Mouse (Mus musculus) neural tube, embryonic 15.5 days (tissue): ENCODE results near the gene Gm4553. TPM values are rescaled to one million over a fixed set of nuclear protein-coding genes. Genes with fewer than 3 reads are reported as not detected.
"Not testable (repeated sequence)": the region's sequence is repeated elsewhere in the genome, so short reads cannot be mapped to it uniquely, and the experiment has no call there.

Experiments used
- ATAC-seq: fragments of 200-750 bp; cut with Nextera tagmentation; 2 replicates; pipeline ENCODE4 v1.8.0; 2017; ENCODE audit warnings: mild to moderate bottlenecking, moderate TSS enrichment, moderate library complexity; ENCODE audit not compliant: low FRiP score
- H3K27ac ChIP-seq: fragments of 300-500 bp; sonication (generic); replicated peaks from 2 replicates; pipeline ENCODE4 v1.5.1; 2015; ENCODE audit warnings: mild to moderate bottlenecking, inconsistent platforms
- H3K27me3 ChIP-seq: fragments of 300-500 bp; sonication (generic); replicated peaks from 2 replicates; pipeline ENCODE4 v1.6.1; 2015; ENCODE audit warnings: inconsistent platforms
- H3K36me3 ChIP-seq: fragments of 300-500 bp; sonication (generic); 2 replicates; pipeline ENCODE4 v1.6.1; 2015; ENCODE audit warnings: inconsistent platforms
- H3K4me1 ChIP-seq: fragments of 300-500 bp; sonication (generic); 2 replicates; pipeline ENCODE4 v1.6.1; 2015; ENCODE audit warnings: inconsistent platforms
- H3K4me2 ChIP-seq: fragments of 300-500 bp; sonication (generic); 2 replicates; pipeline ENCODE4 v1.6.1; 2015; ENCODE audit warnings: inconsistent platforms, mild to moderate bottlenecking, moderate library complexity
- H3K4me3 ChIP-seq: fragments of 300-500 bp; sonication (generic); replicated peaks from 2 replicates; pipeline ENCODE4 v1.5.1; 2015; ENCODE audit warnings: mild to moderate bottlenecking, inconsistent platforms
- H3K9ac ChIP-seq: fragments of 300-500 bp; sonication (generic); replicated peaks from 2 replicates; pipeline ENCODE4 v1.6.1; 2015; ENCODE audit warnings: mild to moderate bottlenecking, inconsistent platforms
- H3K9me3 ChIP-seq: fragments of 300-500 bp; sonication (generic); replicated peaks from 2 replicates; pipeline ENCODE4 v1.6.1; 2016; ENCODE audit warnings: inconsistent platforms
- WGBS: fragments of 180-500 bp; shearing (Covaris S2); methylation state at CpG from one replicate; pipeline ENCODE4 v1.1.7; 2015; ENCODE audit warnings: mixed read lengths; 5-methylcytosine and 5-hydroxymethylcytosine counted together
- polyA plus RNA-seq: library from polyadenylated mRNA; unstranded; fragments of >200 nt; fragmentation: Nextera tagmentation; extraction: Ambion mirVana; gene quantifications from 2 replicates; pipeline ENCODE4 v1.2.1, GENCODE M21; 2015

The Gm4553 gene
- polyA plus RNA-seq, 1 experiment from 2014 or later = not detected

DNA sequence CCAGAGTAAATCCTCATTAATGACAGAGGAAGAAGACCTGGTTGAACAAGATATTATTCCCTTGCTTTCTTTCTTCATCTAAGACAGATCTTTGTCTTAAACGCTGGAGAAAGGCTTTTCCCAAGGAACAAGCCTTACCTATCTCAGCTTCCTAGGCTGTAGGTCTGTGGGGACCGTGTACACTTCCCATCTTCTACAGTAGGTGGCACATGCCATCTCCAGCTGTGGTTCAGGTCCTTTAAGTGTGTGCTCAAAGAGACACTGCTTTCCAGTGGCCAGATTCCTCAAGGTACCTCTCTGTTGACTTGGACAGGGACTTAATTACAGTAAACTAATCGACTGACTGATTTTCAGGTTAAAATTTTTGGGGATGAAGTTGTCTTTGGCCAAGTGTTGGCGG, 36.7 kb downstream of the Gm4553 start:
- Histone ChIP-seq H3K4me2 (no peak overlapping the region), H3K4me1 (no peaks in the 10 kb centered on the region), H3K36me3 (no peaks in the 10 kb centered on the region), H3K27ac (no peak overlapping the region), H3K9me3 (no peaks in the 10 kb centered on the region), H3K9ac (no peak overlapping the region), H3K27me3 (no peaks in the 10 kb centered on the region), H3K4me3 (no peak overlapping the region)
- ATAC-seq = no peak
- WGBS = 67% methylated on average over 4 of the region's 4 CpGs

GRCm38 (mm10) chr7:142120629-142121028, 44.9 kb downstream of the Gm4553 start, which contains the start of gene Gm45618:
Gene Gm45618, minus strand, starts transcription at chr7:142120729.
- not testable (repeated sequence) for H3K9ac ChIP-seq, H3K4me3 ChIP-seq, H3K9me3 ChIP-seq, ATAC-seq, H3K36me3 ChIP-seq, H3K27me3 ChIP-seq, H3K4me1 ChIP-seq, H3K4me2 ChIP-seq, H3K27ac ChIP-seq
- whole genome bisulfite sequencing = 87% methylated on average over 1 of the region's 1 CpGs

DNA sequence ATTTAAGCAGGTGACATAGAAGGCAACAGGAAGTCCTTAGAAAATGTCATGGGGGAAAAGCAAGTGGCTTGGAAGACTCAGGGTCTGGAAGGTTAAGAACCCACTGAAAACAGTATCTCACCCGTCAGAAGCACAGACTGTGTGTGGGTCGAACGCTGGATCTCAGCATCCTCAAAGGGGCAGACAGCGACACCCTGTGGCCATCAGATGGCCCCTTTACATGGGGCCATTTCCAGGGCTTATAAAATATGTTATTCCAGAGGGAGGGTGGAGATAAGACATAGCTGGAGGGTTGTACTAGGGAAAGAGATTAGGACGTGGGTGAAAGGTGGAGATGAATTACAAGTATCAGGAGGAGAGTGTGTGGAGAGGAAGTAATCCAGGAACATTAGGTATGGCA, 45.9 kb downstream of the Gm4553 start:
- no peak for ATAC-seq
- WGBS = 25% methylated on average over 5 of the region's 5 CpGs
- Histone ChIP-seq H3K27ac (no peak overlapping the region), H3K4me2 (no peak overlapping the region), H3K9ac (no peak overlapping the region), H3K4me1 (no peaks in the 10 kb centered on the region), H3K4me3 (no peak overlapping the region), H3K9me3 (no peaks in the 10 kb centered on the region), H3K27me3 (no peaks in the 10 kb centered on the region), H3K36me3 (no peaks in the 10 kb centered on the region)

Other genes starting within 250 kb of the Gm4553 start
- 67.5 and 70.0 TPM in 2 replicates for gene Tollip, start 247.2 kb downstream of the Gm4553 start, polyA plus RNA-seq
- gene Brsk2, start 216.0 kb downstream of the Gm4553 start, polyA plus RNA-seq = 17.5 and 20.2 TPM in 2 replicates
- 51.2 and 55.6 TPM in 2 replicates for gene Mob2, start 104.7 kb downstream of the Gm4553 start, polyA plus RNA-seq
- gene Dusp8, start 69.9 kb downstream of the Gm4553 start, polyA plus RNA-seq = 110 and 132 TPM in 2 replicates
- gene Gm45618, start 45.0 kb downstream of the Gm4553 start, polyA plus RNA-seq = 0.40 and 0.50 TPM in 2 replicates
- gene Gm39115, start 29.7 kb downstream of the Gm4553 start, polyA plus RNA-seq = not detected in 2 replicates
- not detected in 2 replicates for gene Gm45337, start 21.1 kb downstream of the Gm4553 start, polyA plus RNA-seq
- not detected in 2 replicates for gene Gm29735, start 8.6 kb downstream of the Gm4553 start, polyA plus RNA-seq
- not detected in 2 replicates for gene Krtap5-2, start 10.3 kb upstream of the Gm4553 start, polyA plus RNA-seq
- not detected in 2 replicates for gene Gm10153, start 24.6 kb upstream of the Gm4553 start, polyA plus RNA-seq
- not detected in 2 replicates for gene Krtap5-3, start 35.6 kb upstream of the Gm4553 start, polyA plus RNA-seq
- not detected in 2 replicates for gene Gm7579, start 46.1 kb upstream of the Gm4553 start, polyA plus RNA-seq
- not detected in 2 replicates for gene Krtap5-5, start 64.2 kb upstream of the Gm4553 start, polyA plus RNA-seq
- not detected in 2 replicates for gene Gm40460, start 75.3 kb upstream of the Gm4553 start, polyA plus RNA-seq
- not detected in 2 replicates for gene Gm2431, start 92.6 kb upstream of the Gm4553 start, polyA plus RNA-seq
- gene Gm4559, start 108.6 kb upstream of the Gm4553 start, polyA plus RNA-seq = not detected in 2 replicates
- not detected in 2 replicates for gene Krtap5-1, start 131.4 kb upstream of the Gm4553 start, polyA plus RNA-seq
- not detected in 2 replicates for gene Krtap5-4, start 137.8 kb upstream of the Gm4553 start, polyA plus RNA-seq
- gene Ifitm10, start 208.0 kb upstream of the Gm4553 start, polyA plus RNA-seq = 13.5 and 14.7 TPM in 2 replicates
- not detected in 2 replicates for gene Gm49369, start 216.9 kb upstream of the Gm4553 start, polyA plus RNA-seq
- gene Ctsd, start 222.3 kb upstream of the Gm4553 start, polyA plus RNA-seq = 304 and 310 TPM in 2 replicates